Mouse (Mus musculus) inflammation-experienced regulatory T-cells (primary cell): ENCODE data around the gene Ubxn4. TPM values are rescaled to one million over a fixed set of nuclear protein-coding genes. Genes with fewer than 3 reads are reported as not detected.

ENCODE experiments used
- polyA plus RNA-seq, 2 experiments: library from polyadenylated mRNA; unstranded; fragments of 100-300 nt; shearing (Covaris generic); gene quantifications; one replicate each; pipeline ENCODE4 v1.2.1; 2017

Ubxn4 gene
- 100 to 1,000 TPM; 106 to 123 TPM for polyA plus RNA-seq

GRCm38 (mm10) chr1:128243627-128243995 is at the start of gene Ubxn4:
Ubxn4 (plus strand) TSS chr1:128243964.

GRCm38 (mm10) chr1:128328218-128328617 is 84.5 kb downstream of the Ubxn4 start, which contains the start of gene Lct:
Lct (minus strand) TSS chr1:128328318.

Other genes starting within 250 kb of the Ubxn4 start
- 1 to 10 TPM in 1 of 2 experiments, under 1 TPM in 1; 0.45 to 1.3 TPM for gene Zranb3, start 140.9 kb upstream of the Ubxn4 start, polyA plus RNA-seq
- 10 to 100 TPM; 51.5 to 56.0 TPM for gene R3hdm1, start 140.7 kb upstream of the Ubxn4 start, polyA plus RNA-seq
- gene Lct, start 84.4 kb downstream of the Ubxn4 start, polyA plus RNA-seq: under 1 TPM; 0.05 to 0.27 TPM
- 100 to 1,000 TPM; 135 to 172 TPM for gene Mcm6, start 115.7 kb downstream of the Ubxn4 start, polyA plus RNA-seq
- gene Dars, start 173.4 kb downstream of the Ubxn4 start, polyA plus RNA-seq: 100 to 1,000 TPM; 171 to 179 TPM